Mouse (Mus musculus): ENCODE measurements at regions not wholly inside any gene's neighbourhood (a gene's known extent, or its start where the extent isn't known, plus 50 kb on each side); places are given as distances from the start of the nearest gene placed in this dataset.

DNA sequence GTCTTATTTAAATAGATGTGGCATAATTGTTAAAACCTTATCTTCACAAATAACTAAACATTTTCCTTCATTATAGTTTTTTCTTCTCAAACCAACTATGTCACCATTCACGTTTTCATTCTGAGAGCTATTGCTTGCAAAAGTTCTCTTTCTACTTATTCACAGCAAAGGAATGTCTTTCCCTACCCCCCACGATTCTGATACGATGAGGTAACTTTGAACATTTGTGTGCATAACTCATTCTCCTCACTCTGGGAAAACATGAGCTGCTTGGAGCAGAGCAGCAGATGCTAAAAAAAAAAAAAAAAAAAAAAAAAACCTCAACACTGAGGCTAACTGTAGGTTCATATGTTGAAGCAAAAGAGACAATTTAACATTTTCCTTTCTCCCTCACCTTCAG, 547.6 kb upstream of the Cited2 start:
- TF ChIP-seq POLR2A (IDR thresholded peaks at IDR 0.05; ENCODE audit: low read depth, low read length) (no peak), CTCF (conservative IDR thresholded peaks at IDR 0.05; ENCODE audit: insufficient read depth, insufficient read length, low read depth, low read length) (no peak)

Measured in kidney, adult 2 months (tissue).